Mouse (Mus musculus): ENCODE measurements around the gene Pde7b. TPM values are rescaled to one million over a fixed set of nuclear protein-coding genes. Genes with fewer than 3 reads are reported as not detected.

Gene Pde7b
- polyA plus RNA-seq, 1 experiment from 2014 or later, result 3.6 TPM

GRCm38 (mm10) chr10:20750642-20751251, 25.9 kb upstream of the Pde7b start:
- H3K4me2 ChIP-seq (ENCODE audit: low read depth, low read length), result no peak overlapping the region
- WGBS, result 78% methylated on average over 5 of the region's 5 CpGs
- no peak for ATAC-seq (ENCODE audit: low read depth)

GRCm38 (mm10) chr10:20748938-20749337, 24.1 kb upstream of the Pde7b start:
- H3K9me3 ChIP-seq (ENCODE audit: control insufficient read depth, low read length), result no peaks in the 10 kb centered on the region
- H3K9ac ChIP-seq (ENCODE audit: low read length), result no peak overlapping the region
- H3K4me1 ChIP-seq (replicated peaks; ENCODE audit: control insufficient read depth, insufficient read depth, low read length), result no peaks in the 10 kb centered on the region
- ATAC-seq (ENCODE audit: low read depth), result no peak
- H3K36me3 ChIP-seq (ENCODE audit: control insufficient read depth, insufficient read depth, low read length), result no peaks in the 10 kb centered on the region
- H3K27ac ChIP-seq (ENCODE audit: low read length), result no peak overlapping the region
- no peak overlapping the region for H3K4me3 ChIP-seq (ENCODE audit: low read length)
- 80% methylated on average over 8 of the region's 8 CpGs for WGBS
- no peaks in the 10 kb centered on the region for H3K27me3 ChIP-seq (ENCODE audit: control insufficient read depth, insufficient read depth, low read depth, low read length)
- H3K4me2 ChIP-seq (ENCODE audit: low read depth, low read length), result no peak overlapping the region

More at GRCm38 (mm10) chr10:20750642-20751251, 25.9 kb upstream of the Pde7b start:
- Histone ChIP-seq H3K4me3 (ENCODE audit: low read length) (no peak overlapping the region), H3K4me1 (replicated peaks; ENCODE audit: control insufficient read depth, insufficient read depth, low read length) (no peaks in the 10 kb centered on the region), H3K9me3 (ENCODE audit: control insufficient read depth, low read length) (no peaks in the 10 kb centered on the region), H3K36me3 (ENCODE audit: control insufficient read depth, insufficient read depth, low read length) (no peaks in the 10 kb centered on the region), H3K27me3 (ENCODE audit: control insufficient read depth, insufficient read depth, low read depth, low read length) (no peaks in the 10 kb centered on the region), H3K27ac (ENCODE audit: low read length) (no peak overlapping the region), H3K9ac (ENCODE audit: low read length) (no peak overlapping the region)

- H3K4me2 ChIP-seq (ENCODE audit: low read depth, low read length), result no peak overlapping the region
- WGBS, result 88% methylated on average over 4 of the region's 4 CpGs
- no peak overlapping the region for H3K9ac ChIP-seq (ENCODE audit: low read length)
- no peak for ATAC-seq (ENCODE audit: low read depth)
- no peaks in the 10 kb centered on the region for H3K36me3 ChIP-seq (ENCODE audit: control insufficient read depth, insufficient read depth, low read length)
- H3K4me3 ChIP-seq (ENCODE audit: low read length), result no peak overlapping the region
- no peaks in the 10 kb centered on the region for H3K27me3 ChIP-seq (ENCODE audit: control insufficient read depth, insufficient read depth, low read depth, low read length)
- H3K9me3 ChIP-seq (ENCODE audit: control insufficient read depth, low read length), result no peaks in the 10 kb centered on the region
- H3K27ac ChIP-seq (ENCODE audit: low read length), result no peak overlapping the region
- no peaks in the 10 kb centered on the region for H3K4me1 ChIP-seq (replicated peaks; ENCODE audit: control insufficient read depth, insufficient read depth, low read length)
These were observed 22.4 kb upstream of the Pde7b start for GRCm38 (mm10) chr10:20747229-20747628.

GRCm38 (mm10) chr10:20739801-20740200, 14.9 kb upstream of the Pde7b start:
- Histone ChIP-seq H3K9ac (ENCODE audit: low read length) (no peak overlapping the region), H3K27ac (ENCODE audit: low read length) (no peak overlapping the region), H3K4me3 (ENCODE audit: low read length) (no peak overlapping the region), H3K27me3 (ENCODE audit: control insufficient read depth, insufficient read depth, low read depth, low read length) (no peaks in the 10 kb centered on the region), H3K36me3 (ENCODE audit: control insufficient read depth, insufficient read depth, low read length) (no peaks in the 10 kb centered on the region), H3K4me2 (ENCODE audit: low read depth, low read length) (no peak overlapping the region), H3K9me3 (ENCODE audit: control insufficient read depth, low read length) (no peaks in the 10 kb centered on the region), H3K4me1 (replicated peaks; ENCODE audit: control insufficient read depth, insufficient read depth, low read length) (no peaks in the 10 kb centered on the region)
- no peak for ATAC-seq (ENCODE audit: low read depth)
- 62% methylated on average over 3 of the region's 3 CpGs for WGBS

GRCm38 (mm10) chr10:20737146-20737545, 12.3 kb upstream of the Pde7b start:
- Histone ChIP-seq H3K27me3 (ENCODE audit: control insufficient read depth, insufficient read depth, low read depth, low read length) (no peaks in the 10 kb centered on the region), H3K4me2 (ENCODE audit: low read depth, low read length) (no peak overlapping the region), H3K9ac (ENCODE audit: low read length) (no peak overlapping the region), H3K4me1 (replicated peaks; ENCODE audit: control insufficient read depth, insufficient read depth, low read length) (no peaks in the 10 kb centered on the region), H3K9me3 (ENCODE audit: control insufficient read depth, low read length) (no peaks in the 10 kb centered on the region), H3K27ac (ENCODE audit: low read length) (no peak overlapping the region), H3K36me3 (ENCODE audit: control insufficient read depth, insufficient read depth, low read length) (no peaks in the 10 kb centered on the region), H3K4me3 (ENCODE audit: low read length) (no peak overlapping the region)
- ATAC-seq (ENCODE audit: low read depth), result no peak
- 36% methylated on average over 4 of the region's 4 CpGs for WGBS

GRCm38 (mm10) chr10:20735775-20736449, 11.0 kb upstream of the Pde7b start:
- Histone ChIP-seq H3K36me3 (ENCODE audit: control insufficient read depth, insufficient read depth, low read length) (no peaks in the 10 kb centered on the region), H3K9me3 (ENCODE audit: control insufficient read depth, low read length) (no peaks in the 10 kb centered on the region), H3K4me3 (ENCODE audit: low read length) (no peak overlapping the region), H3K9ac (ENCODE audit: low read length) (no peak overlapping the region), H3K4me1 (replicated peaks; ENCODE audit: control insufficient read depth, insufficient read depth, low read length) (no peaks in the 10 kb centered on the region), H3K27me3 (ENCODE audit: control insufficient read depth, insufficient read depth, low read depth, low read length) (no peaks in the 10 kb centered on the region), H3K4me2 (ENCODE audit: low read depth, low read length) (no peak overlapping the region), H3K27ac (ENCODE audit: low read length) (no peak overlapping the region)
- WGBS, result 70% methylated on average over 3 of the region's 3 CpGs
- ATAC-seq (ENCODE audit: low read depth), result no peak

- 60% methylated on average over 5 of the region's 5 CpGs for WGBS
- H3K27me3 ChIP-seq (ENCODE audit: control insufficient read depth, insufficient read depth, low read depth, low read length), result no peaks in the 10 kb centered on the region
- no peaks in the 10 kb centered on the region for H3K36me3 ChIP-seq (ENCODE audit: control insufficient read depth, insufficient read depth, low read length)
- H3K4me3 ChIP-seq (ENCODE audit: low read length), result no peak overlapping the region
- H3K27ac ChIP-seq (ENCODE audit: low read length), result no peak overlapping the region
- no peak overlapping the region for H3K4me2 ChIP-seq (ENCODE audit: low read depth, low read length)
- no peak for ATAC-seq (ENCODE audit: low read depth)
- no peak overlapping the region for H3K9ac ChIP-seq (ENCODE audit: low read length)
- no peaks in the 10 kb centered on the region for H3K9me3 ChIP-seq (ENCODE audit: control insufficient read depth, low read length)
- H3K4me1 ChIP-seq (replicated peaks; ENCODE audit: control insufficient read depth, insufficient read depth, low read length), result no peaks in the 10 kb centered on the region
These were observed 8.7 kb upstream of the Pde7b start for GRCm38 (mm10) chr10:20733576-20733975.

- Histone ChIP-seq H3K9ac (ENCODE audit: low read length) (no peak overlapping the region), H3K4me3 (ENCODE audit: low read length) (no peak overlapping the region), H3K27me3 (ENCODE audit: control insufficient read depth, insufficient read depth, low read depth, low read length) (no peaks in the 10 kb centered on the region), H3K9me3 (ENCODE audit: control insufficient read depth, low read length) (no peaks in the 10 kb centered on the region), H3K4me1 (replicated peaks; ENCODE audit: control insufficient read depth, insufficient read depth, low read length) (no peaks in the 10 kb centered on the region), H3K36me3 (ENCODE audit: control insufficient read depth, insufficient read depth, low read length) (no peaks in the 10 kb centered on the region), H3K4me2 (ENCODE audit: low read depth, low read length) (no peak overlapping the region), H3K27ac (ENCODE audit: low read length) (no peak overlapping the region)
- ATAC-seq (ENCODE audit: low read depth), result no peak
- 40% methylated on average over 2 of the region's 2 CpGs for WGBS
These were observed 7.3 kb upstream of the Pde7b start for GRCm38 (mm10) chr10:20732180-20732579.

GRCm38 (mm10) chr10:20730034-20730433, 5.2 kb upstream of the Pde7b start:
- ATAC-seq (ENCODE audit: low read depth), result no peak
- Histone ChIP-seq H3K9me3 (ENCODE audit: control insufficient read depth, low read length) (no peaks in the 10 kb centered on the region), H3K9ac (ENCODE audit: low read length) (no peak overlapping the region), H3K4me2 (ENCODE audit: low read depth, low read length) (no peak overlapping the region), H3K4me1 (replicated peaks; ENCODE audit: control insufficient read depth, insufficient read depth, low read length) (no peaks in the 10 kb centered on the region), H3K27me3 (ENCODE audit: control insufficient read depth, insufficient read depth, low read depth, low read length) (no peaks in the 10 kb centered on the region), H3K36me3 (ENCODE audit: control insufficient read depth, insufficient read depth, low read length) (no peaks in the 10 kb centered on the region), H3K4me3 (ENCODE audit: low read length) (no peak overlapping the region), H3K27ac (ENCODE audit: low read length) (no peak overlapping the region)
- WGBS, result 61% methylated on average over 1 of the region's 1 CpGs

Measured in lung, embryonic 16.5 days (tissue).